Mouse (Mus musculus) gastrocnemius, postnatal 14 days (tissue): Measurements from ENCODE around the gene Rreb1. TPM values are rescaled to one million over a fixed set of nuclear protein-coding genes. Genes with fewer than 3 reads are reported as not detected.
"Not testable (repeated sequence)": the region's sequence is repeated elsewhere in the genome, so short reads cannot be mapped to it uniquely, and the experiment has no call there.

Experiments
- DNase-seq: peaks from one replicate; pipeline ENCODE4 v3.0.0; 2021; ENCODE audit warnings: mixed read lengths
- intact Hi-C: fragments of 180-260 bp; cut with DNase I; formaldehyde crosslinking; loops from one replicate; pipeline ENCODE4 v1.15.1; 2025; ENCODE audit warnings: low total_unique reads
- total RNA-seq, 2 experiments: library from RNA; stranded (reverse); gene quantifications; 2 replicates each; pipeline ENCODE4 v1.2.3; 2021

Gene Rreb1
- total RNA-seq, 2 experiments from 2014 or later: 26.2 to 32.9 TPM

- intact Hi-C loops: no loop called here
- no peak for DNase-seq
Observed at GRCm38 (mm10) chr13:37824956-37825645, 46.9 kb downstream of the Rreb1 start.

GRCm38 (mm10) chr13:37825646-37826280 is 47.6 kb downstream of the Rreb1 start:
- intact Hi-C loops: no loop called here
- DNase-seq: peak; percentile 64

DNA sequence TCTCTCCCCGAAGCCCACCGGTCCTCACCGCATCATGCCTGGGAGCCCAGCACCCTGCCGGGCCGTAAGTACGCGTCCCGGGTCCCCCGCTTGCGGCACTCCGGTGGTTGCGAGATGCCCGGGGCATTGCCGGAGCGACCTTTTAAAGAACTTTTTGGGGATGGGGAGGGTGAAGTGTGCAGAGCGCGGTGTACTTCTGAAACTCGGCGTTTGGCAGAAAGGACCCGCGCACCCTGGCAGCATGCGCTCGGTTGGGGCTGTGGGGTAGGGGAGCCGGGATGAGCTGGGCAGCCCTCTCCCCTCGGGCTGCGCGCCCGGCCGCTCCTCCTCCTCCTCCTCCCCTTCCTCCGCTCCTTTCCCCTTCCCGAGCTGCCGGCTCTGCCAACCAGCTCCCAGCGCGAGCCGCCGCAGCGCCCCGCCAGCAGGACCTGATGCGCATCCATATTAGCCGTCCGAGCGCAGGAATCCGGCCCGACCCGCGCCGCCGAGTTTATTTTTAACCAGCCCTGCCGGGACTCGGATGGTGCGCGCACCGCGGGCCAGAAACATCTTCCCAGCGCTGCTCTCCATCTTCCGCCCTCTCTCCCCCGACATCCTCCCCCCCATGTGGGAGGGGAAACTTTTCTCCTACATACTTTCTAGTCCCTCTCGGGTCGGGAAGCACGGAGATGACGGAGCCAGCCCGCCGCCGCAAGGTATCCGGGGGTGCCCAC is 48.2 kb downstream of the Rreb1 start:
- intact Hi-C loops: no loop called here
- DNase-seq: peak; percentile 76

DNA sequence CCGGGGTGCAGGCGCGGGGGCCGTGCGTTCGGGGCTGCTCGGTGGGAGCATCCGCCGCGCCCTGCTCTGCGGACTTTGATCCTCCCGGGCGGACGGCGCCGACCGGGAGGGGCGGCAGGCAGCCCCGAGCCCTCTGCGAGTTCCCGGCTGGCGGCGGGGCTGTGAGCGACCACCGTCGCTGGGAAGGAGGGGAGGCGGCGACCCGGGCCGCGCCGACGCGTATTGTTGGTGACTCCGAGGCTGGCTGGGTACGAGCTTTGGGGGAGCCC is 48.7 kb downstream of the Rreb1 start:
- intact Hi-C loops: no loop called here
- DNase-seq: no peak

DNA sequence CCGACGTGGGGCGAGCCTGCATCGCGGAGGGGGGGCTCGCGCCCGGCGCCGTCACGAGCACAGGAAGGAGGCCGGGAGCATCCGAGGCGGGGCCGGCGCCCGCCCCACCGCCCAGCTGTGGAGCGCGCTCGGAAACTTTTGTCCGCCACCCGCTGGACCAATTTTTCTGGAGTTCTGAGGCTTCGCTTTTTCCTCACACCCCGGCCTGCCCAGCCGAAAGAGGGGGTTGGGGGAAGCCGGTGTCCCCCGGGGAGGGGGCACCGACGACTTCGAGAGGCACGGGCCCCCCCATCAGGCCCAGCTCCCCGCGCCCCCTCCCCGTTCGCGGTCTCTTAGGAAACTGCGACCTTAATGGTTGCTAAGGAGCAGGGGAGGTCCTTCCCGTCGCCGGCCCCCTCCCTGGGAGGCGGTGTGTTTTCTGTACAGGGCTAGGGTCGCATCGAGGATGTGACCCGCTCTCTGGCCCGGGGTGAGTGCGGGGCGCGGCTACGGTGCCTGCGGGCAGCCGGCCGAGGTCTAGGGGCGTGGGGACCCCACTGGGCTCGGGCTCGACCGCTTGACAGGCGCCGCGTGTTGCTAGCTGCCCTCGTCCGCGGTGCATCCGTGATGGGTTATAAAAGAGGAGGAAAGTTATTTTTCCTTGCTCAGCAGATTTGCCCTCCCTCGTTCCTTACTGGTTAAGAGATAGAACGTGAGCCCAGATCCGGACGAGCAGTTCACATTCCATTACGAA is 49.2 kb downstream of the Rreb1 start:
- intact Hi-C loops: no loop called here
- peak; percentile 77 for DNase-seq

GRCm38 (mm10) chr13:37827996-37828579 is 49.9 kb downstream of the Rreb1 start:
- intact Hi-C loops: no loop called here
- no peak for DNase-seq

DNA sequence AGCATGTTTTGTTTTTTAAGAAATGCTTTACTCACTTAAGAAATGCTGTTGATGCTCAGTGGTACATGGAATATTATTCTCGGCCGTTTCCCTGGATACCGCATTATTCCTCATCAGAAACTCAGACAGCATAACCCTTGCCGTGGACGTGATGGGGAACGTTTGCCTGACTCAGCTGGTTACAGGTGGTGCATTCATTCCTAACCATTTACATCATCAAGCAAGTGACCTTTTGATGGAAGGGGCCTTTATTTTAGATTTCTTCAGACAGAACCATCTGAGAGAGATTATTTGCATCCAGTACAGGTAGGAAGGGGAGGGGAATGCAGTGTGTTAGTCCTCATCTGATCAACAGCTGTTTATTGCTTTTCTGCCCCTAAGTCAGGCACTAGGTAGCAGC is 50.7 kb downstream of the Rreb1 start:
- intact Hi-C loops: no loop called here
- DNase-seq: no peak

DNA sequence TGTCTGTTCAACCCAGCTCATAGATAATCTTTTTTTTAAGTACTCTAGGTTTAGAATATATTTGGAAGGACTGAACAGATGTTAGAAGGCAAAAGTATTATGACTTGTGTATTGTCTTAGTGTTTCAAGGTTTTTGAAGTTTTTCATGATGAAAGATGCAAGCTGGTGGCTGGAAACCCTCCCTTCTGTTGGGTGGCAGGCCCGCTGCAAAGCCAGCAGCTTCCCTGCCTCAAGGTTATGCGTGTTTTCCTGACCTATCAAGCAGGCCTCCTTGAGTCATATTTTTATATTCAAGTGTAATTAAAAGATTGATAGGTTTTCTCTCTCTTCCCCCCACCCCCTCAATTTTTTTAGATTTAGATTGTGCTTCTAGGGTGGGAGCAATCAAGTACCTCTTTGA is 52.1 kb downstream of the Rreb1 start:
- intact Hi-C loops: no loop called here
- DNase-seq: no peak

GRCm38 (mm10) chr13:37830874-37831311 is 52.7 kb downstream of the Rreb1 start:
- intact Hi-C loops: no loop called here
- no peak for DNase-seq

GRCm38 (mm10) chr13:37832481-37832880 is 54.3 kb downstream of the Rreb1 start:
- DNase-seq: no peak
- intact Hi-C loops: no loop called here

- intact Hi-C loops: no loop called here
Observed at GRCm38 (mm10) chr13:37833500-37833899, 55.3 kb downstream of the Rreb1 start.

DNA sequence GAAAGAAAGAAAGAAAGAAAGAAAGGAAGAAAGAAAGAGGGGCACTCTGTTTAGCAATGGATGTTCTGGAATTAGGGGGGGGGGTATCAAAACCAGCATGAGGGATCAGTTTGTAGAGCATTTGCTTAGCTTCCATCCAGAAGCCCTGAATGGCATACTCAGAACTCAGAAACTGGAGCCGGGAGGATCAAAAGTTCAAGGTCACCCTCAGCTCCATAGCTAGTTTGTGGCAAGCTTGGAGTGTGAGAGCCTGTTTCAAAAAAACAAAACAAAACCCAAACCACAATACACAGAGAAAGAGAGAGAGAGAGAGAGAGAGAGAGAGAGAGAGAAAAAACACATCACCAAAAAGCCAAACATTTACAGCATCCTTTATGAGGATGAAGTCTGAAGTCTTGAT is 57.1 kb downstream of the Rreb1 start:
- intact Hi-C loops: no loop called here
- DNase-seq: no peak

More at GRCm38 (mm10) chr13:37833500-37833899, 55.3 kb downstream of the Rreb1 start:
- no peak for DNase-seq

- intact Hi-C loops, DNase-seq: not testable (repeated sequence)
Observed at GRCm38 (mm10) chr13:37835811-37836210, 57.6 kb downstream of the Rreb1 start.

GRCm38 (mm10) chr13:37837372-37837771 is 59.2 kb downstream of the Rreb1 start:
- DNase-seq: no peak
- intact Hi-C loops: no loop called here

DNA sequence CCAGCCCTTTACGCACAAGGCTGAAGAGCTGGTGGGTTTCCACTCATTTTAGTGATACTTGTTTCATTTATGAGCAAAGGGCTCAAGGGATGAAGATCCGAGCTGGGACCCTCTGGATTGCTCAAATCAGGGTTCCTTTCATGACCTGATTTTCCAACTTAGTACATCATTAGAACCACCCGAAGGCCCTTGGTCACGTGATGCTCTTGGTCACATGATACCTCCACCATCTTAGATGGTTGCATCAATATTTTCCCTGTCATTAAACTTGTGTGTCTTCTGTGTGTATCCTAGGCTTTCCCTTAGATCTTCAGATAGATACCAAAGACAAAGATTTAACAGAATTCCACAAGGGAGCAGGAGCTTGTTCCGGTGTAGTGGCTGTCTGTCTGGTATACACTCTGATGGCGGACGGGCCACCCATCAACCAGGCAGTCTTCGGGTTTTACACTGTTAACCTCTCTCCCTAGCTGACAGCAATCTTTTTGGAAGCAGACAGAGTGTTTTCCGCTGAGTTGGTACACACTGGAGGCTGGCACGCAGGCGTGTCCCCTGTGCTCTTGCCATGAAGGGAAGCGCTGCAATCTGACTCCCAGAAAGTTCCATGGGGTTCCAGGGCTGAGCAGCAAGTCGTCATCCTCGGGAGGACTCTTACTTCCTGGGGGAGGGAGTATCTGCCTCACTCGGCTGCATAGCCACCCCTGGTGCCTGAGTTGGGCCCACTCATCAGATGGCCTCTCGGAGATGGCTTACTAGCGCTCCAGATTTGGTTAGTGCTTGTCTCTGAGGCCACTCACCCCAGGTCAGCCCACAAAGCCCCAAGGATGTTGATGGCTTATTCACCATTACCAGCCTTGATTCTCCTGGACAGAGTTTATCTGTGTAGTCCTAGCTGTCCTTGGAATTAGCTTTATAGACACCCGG is 60.3 kb downstream of the Rreb1 start:
- intact Hi-C loops: no loop called here
- DNase-seq: peak; percentile 34

- DNase-seq: no peak
- intact Hi-C loops: no loop called here
Observed at GRCm38 (mm10) chr13:37843241-37843640, 65.0 kb downstream of the Rreb1 start.

GRCm38 (mm10) chr13:37843844-37844243 is 65.6 kb downstream of the Rreb1 start:
- intact Hi-C loops: no loop called here

GRCm38 (mm10) chr13:37845156-37845555 is 67.0 kb downstream of the Rreb1 start:
- intact Hi-C loops: no loop called here
- DNase-seq: no peak

More at GRCm38 (mm10) chr13:37843844-37844243, 65.6 kb downstream of the Rreb1 start:
- DNase-seq: no peak

DNA sequence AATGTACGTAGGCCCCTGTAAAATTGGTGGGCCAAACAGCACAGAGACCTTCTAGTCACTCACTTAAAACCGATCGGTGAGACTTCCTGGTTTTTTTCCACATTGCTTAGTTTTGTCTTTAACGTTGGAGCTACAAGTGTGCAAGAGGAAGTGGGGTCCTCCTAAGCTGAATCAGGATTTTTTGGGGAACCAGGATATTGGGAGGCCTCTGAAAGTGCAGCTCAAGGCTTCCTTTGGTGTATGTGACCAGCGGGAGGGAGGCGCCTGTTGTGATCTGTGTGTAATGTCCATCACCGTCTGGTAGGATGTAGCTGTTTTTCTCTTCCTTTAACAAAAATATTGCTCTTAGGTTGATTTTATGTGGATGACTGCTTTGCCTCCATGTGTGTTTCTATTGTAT is 67.4 kb downstream of the Rreb1 start:
- intact Hi-C loops: no loop called here
- no peak for DNase-seq
